Mouse (Mus musculus) midbrain, embryonic 12.5 days (tissue): Measurements from ENCODE around the gene Wdr27. TPM values are rescaled to one million over a fixed set of nuclear protein-coding genes. Genes with fewer than 3 reads are reported as not detected.
"Not testable (repeated sequence)": the region's sequence is repeated elsewhere in the genome, so short reads cannot be mapped to it uniquely, and the experiment has no call there.

Experiments used
- ATAC-seq: fragments of 200-750 bp; cut with Nextera tagmentation; 2 replicates; pipeline ENCODE4 v1.8.0; 2017; ENCODE audit warnings: low read depth, moderate TSS enrichment, moderate library complexity; ENCODE audit not compliant: low FRiP score
- H3K27ac ChIP-seq: fragments of 300-500 bp; sonication (generic); replicated peaks from 2 replicates; pipeline ENCODE4 v1.5.1; 2016; ENCODE audit warnings: mild to moderate bottlenecking
- H3K27me3 ChIP-seq: fragments of 300-500 bp; sonication (generic); 2 replicates; pipeline ENCODE4 v1.6.1; 2016; ENCODE audit warnings: mild to moderate bottlenecking
- H3K36me3 ChIP-seq: fragments of 300-500 bp; sonication (generic); 2 replicates; pipeline ENCODE4 v1.6.1; 2016
- H3K4me1 ChIP-seq: fragments of 300-500 bp; sonication (generic); 2 replicates; pipeline ENCODE4 v1.6.1; 2016
- H3K4me2 ChIP-seq: fragments of 300-500 bp; sonication (generic); replicated peaks from 2 replicates; pipeline ENCODE4 v1.6.1; 2016; ENCODE audit warnings: mild to moderate bottlenecking, moderate library complexity
- H3K4me3 ChIP-seq: fragments of 300-500 bp; sonication (generic); 2 replicates; pipeline ENCODE4 v1.5.1; 2016; ENCODE audit warnings: mild to moderate bottlenecking
- H3K9ac ChIP-seq: fragments of 300-500 bp; sonication (generic); replicated peaks from 2 replicates; pipeline ENCODE4 v1.6.1; 2016; ENCODE audit warnings: mild to moderate bottlenecking, moderate library complexity
- H3K9me3 ChIP-seq: fragments of 300-500 bp; sonication (generic); 2 replicates; pipeline ENCODE4 v1.6.1; 2016; ENCODE audit warnings: mild to moderate bottlenecking
- WGBS: fragments of 180-500 bp; shearing (Covaris S2); methylation state at CpG from one replicate; pipeline ENCODE4 v1.1.7; 2016; 5-methylcytosine and 5-hydroxymethylcytosine counted together
- polyA plus RNA-seq: library from polyadenylated mRNA; unstranded; fragments of >200 nt; fragmentation: Nextera tagmentation; extraction: Ambion mirVana; gene quantifications from 2 replicates; pipeline ENCODE4 v1.2.1, GENCODE M21; 2016

Gene Wdr27
- 4.7 and 7.1 TPM in 2 replicates for polyA plus RNA-seq

DNA sequence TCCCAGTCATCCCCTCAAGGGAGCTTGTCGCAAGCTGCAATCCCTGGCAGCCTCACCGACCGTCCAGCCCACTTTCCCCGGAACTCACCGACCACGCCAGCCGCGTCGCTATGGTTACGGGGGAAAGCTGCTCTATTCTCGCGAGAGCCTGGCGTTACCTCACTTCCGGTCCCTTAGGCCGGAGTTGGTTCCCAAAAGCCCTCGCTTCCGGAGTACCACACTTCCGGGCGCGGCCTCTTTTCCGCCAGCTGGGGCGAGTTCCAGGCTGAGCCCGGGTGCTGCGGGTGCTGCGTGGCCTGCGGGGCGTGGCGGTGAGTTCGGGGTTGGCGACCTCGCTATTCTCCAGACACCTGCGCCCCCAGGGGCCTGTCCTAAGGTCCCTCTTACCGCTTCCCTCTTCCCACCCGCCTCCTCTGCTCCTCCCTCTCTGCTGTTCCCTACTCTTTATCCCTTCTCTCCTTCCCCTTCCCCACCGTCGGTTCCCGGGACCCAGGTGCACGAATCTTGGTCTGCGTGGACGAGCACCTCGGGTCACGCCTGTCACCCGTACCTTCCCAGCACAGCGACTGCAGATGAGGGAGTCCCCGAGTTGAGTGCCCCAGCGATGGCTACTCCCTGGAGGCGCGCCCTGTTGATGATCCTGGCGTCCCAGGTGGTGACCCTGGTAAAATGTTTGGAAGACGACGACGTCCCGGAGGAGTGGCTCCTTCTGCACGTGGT is at the start of gene Wdr27, which contains the start of gene 1600012H06Rik:
Wdr27 (minus strand) TSS at position 150 of the 720 bp plus-strand sequence.
1600012H06Rik (plus strand) TSS at position 176 of the 720 bp plus-strand sequence.
- Histone ChIP-seq H3K4me3 (peak within 1 kb of the TSS; percentile 77), H3K27me3 (no peaks in the 10 kb centered on the region), H3K9ac (peak within 1 kb of the TSS; percentile 90), H3K4me1 (peaks cover 19% of the 10 kb centered on the region), H3K9me3 (no peaks in the 10 kb centered on the region), H3K4me2 (peak within 1 kb of the TSS; percentile 92), H3K27ac (peak within 1 kb of the TSS; percentile 69), H3K36me3 (peaks cover 4% of the 10 kb centered on the region; the same call in 1 of the 2 replicates)
- ATAC-seq, result peak; percentile 98
- 0% methylated on average over 54 of the region's 54 CpGs for WGBS

GRCm38 (mm10) chr17:14992522-14993138 is 49.7 kb upstream of the Wdr27 start:
- H3K4me3 ChIP-seq, H3K4me2 ChIP-seq, H3K9ac ChIP-seq, H3K9me3 ChIP-seq, H3K36me3 ChIP-seq, H3K27me3 ChIP-seq, H3K27ac ChIP-seq, H3K4me1 ChIP-seq, ATAC-seq: not testable (repeated sequence)
- no CpG with 5 or more reads among the region's 98 CpGs for WGBS

DNA sequence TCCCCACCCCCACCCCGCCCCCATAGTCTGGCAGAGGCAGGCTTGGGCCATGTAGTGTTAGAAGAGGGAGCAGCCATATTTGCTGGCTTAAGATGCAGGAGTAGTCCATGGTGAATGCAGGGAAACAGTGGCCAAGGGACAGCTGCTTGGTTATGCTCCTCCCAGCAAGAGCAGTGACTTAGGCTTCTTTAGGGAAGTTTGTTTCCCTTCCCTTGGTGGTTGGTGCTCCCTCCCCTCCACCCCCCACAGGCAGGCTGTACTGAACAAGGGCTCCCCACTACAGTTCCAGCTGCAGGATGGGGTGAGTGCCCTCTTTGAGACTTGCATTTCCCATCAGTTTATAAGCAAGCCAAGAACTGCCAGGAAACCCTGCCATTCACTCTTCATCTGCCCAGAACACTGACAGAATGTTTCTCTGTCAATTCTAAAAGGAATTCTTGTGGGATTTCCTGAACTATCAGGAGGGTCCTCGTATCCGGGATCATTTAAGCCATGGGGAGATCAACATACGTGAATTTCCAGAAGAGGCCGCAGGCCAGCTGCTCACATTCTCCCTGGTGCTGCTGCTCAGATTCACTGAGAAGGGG is 47.3 kb upstream of the Wdr27 start:
- H3K36me3 ChIP-seq, H3K4me3 ChIP-seq, H3K4me1 ChIP-seq, ATAC-seq, H3K9ac ChIP-seq, H3K27me3 ChIP-seq, H3K4me2 ChIP-seq, H3K27ac ChIP-seq, H3K9me3 ChIP-seq: not testable (repeated sequence)
- WGBS, result 74% methylated on average over 4 of the region's 5 CpGs

- H3K4me3 ChIP-seq, result 0 out of 2 replicates have a peak within 1 kb of the TSS, but pooled peaks have one; percentile 19
- not testable (repeated sequence) for H3K36me3 ChIP-seq, H3K4me1 ChIP-seq, H3K9ac ChIP-seq, H3K9me3 ChIP-seq, H3K27me3 ChIP-seq, H3K27ac ChIP-seq
- ATAC-seq, result peak; percentile 98
- WGBS, result no CpG with 5 or more reads among the region's 60 CpGs
- H3K4me2 ChIP-seq, result peak within 1 kb of the TSS; percentile 32; the same call in 1 of the 2 replicates
Observed at GRCm38 (mm10) chr17:14978362-14979038, 35.5 kb upstream of the Wdr27 start, which contains the start of the genes 9030025P20Rik and Gm3417. Gene 9030025P20Rik (plus strand): TSS chr17:14978468. Gene Gm3417 (minus strand): TSS chr17:14978790.

DNA sequence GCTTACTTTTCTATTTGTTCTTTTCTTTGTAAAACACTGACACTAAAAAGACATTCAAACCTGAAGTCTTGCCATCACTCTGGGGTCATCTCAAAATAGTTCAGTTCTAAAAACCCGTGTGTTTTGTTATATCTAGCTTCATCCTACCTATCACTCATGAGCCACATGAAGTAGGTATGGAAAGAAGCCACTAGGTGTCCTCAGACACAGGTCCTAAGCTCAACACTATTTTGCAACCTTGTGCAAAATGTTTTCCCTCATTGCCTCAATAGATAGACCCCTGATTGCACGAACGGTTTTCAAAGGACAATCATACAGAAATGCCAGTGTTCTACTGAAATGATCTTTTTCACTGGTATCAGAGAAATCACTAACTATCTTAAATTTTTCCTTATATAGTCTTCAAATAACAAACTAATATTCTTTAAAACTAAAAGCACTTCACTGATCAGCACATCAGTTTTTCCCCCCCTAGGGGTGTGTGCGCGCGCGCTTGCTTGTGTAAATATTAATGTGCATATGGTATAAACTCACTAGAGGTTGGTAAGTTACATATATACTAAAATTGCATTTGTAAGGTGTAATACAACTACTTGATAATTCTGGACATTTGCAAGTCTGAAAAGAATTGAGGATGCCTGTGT is 34.9 kb upstream of the Wdr27 start:
- H3K9me3 ChIP-seq, result not testable (repeated sequence)
- 0 out of 2 replicates have a peak overlapping the region, but pooled peaks have one; percentile 19 for H3K4me3 ChIP-seq

DNA sequence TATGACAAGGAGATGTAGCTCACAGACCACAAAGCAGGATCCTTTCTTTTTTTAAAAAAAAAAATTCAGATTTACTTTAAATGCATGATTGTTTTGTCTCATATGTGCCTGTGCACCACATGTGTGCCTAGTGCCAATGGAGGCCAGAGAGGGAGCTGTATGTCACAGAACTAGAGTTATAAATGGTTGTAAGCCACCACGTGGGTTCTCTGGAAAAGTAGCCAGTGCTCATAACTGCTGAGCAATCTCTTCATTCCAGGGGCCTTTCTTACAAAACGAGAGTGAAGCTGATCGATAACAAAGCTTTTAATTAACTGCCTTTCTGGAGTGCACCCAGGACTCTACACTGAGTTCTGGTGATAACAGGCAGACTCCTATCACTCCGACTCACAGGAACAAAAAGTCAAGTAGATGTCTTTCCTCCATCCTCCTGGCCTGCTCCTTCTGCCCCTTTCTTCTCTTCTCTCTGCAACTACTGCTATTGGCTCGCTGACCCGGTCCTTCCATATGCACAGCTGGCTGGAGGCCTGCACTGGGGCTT is 25.5 kb upstream of the Wdr27 start:
- no CpG with 5 or more reads among the region's 6 CpGs for WGBS
- ATAC-seq, result not testable (repeated sequence)

More for the DNA sequence above, 34.9 kb upstream of the Wdr27 start:
- not testable (repeated sequence) for H3K4me1 ChIP-seq, H3K27ac ChIP-seq, H3K27me3 ChIP-seq, H3K36me3 ChIP-seq, H3K9ac ChIP-seq
- peak overlapping the region; percentile 32; the same call in 1 of the 2 replicates for H3K4me2 ChIP-seq
- ATAC-seq, result 0 out of 2 replicates have a peak, but pooled peaks have one; percentile 3
- 2% methylated on average over 4 of the region's 7 CpGs for WGBS

DNA sequence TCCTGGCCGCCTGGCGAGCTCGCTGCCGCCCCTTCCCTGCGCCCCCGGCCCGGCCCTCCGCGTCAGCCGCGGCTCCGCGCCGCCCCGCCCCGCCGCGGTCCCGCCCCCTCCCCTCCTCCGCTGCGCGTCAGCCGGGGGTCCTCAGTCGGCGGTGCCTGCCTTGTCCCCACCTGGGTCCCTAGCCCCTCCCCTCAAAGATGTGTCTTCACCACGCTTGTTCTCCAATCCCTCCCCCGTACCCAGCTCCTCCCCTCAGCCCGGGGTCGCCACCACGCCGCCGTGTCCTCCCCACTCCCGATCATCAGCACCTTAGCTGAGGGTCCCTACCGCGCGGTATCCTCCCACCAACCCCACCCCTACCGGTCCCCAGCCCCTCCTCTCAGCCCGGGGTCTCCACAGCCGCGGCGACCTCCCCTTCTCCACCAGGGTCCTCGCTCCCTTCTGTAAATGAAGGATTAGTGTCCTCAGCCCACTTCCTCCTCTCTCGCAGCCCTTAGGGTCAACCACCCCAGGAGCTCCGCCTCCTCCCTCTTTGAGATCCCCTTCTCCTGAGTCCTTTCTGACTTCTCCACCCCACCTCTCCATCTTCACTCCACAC is 18.7 kb upstream of the Wdr27 start:
- not testable (repeated sequence) for H3K9me3 ChIP-seq, H3K4me2 ChIP-seq, H3K4me3 ChIP-seq, H3K27me3 ChIP-seq, H3K9ac ChIP-seq, H3K27ac ChIP-seq, H3K36me3 ChIP-seq, H3K4me1 ChIP-seq
- WGBS, result no CpG with 5 or more reads among the region's 44 CpGs
- peak; percentile 96 for ATAC-seq

More for the DNA sequence above, 25.5 kb upstream of the Wdr27 start:
- H3K36me3 ChIP-seq, H3K4me3 ChIP-seq, H3K9me3 ChIP-seq, H3K27ac ChIP-seq, H3K27me3 ChIP-seq, H3K9ac ChIP-seq, H3K4me2 ChIP-seq, H3K4me1 ChIP-seq: not testable (repeated sequence)

DNA sequence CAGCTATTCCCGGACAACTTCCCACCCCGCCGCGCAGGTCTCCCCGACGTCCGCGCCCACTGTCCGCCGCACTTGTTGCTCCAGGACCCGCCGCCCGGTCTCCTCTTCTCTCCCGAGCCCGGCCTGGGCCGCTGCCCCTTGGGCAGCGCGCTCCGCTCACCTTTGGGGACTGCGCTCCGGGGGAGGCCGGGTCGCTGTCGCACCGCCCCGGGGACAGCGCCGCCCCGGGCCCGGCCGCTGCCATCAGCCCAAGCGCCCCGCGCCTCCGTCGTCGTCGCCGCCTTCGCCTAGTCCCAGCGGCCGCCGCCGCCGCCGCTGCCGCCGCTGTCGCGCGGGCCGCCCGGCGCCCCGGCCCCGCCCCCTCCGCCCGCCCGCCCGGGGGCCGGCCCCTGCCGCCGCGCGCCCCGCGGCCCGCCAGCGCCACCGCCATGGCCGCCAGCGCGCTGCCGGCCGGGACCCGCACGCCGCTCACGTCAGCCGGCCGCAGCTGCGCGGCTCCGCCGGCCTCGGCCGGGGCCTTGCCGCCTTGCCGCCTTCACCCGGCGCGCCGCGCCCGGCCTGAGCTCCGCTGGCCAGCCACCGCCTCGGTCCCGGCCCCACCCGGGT is 18.1 kb upstream of the Wdr27 start, which contains the start of gene Phf10:
Phf10 (minus strand) TSS at position 323 of the 606 bp plus-strand sequence.
- H3K27ac ChIP-seq, result peak within 1 kb of the TSS; percentile 61; the same call in 1 of the 2 replicates
- peak within 1 kb of the TSS; percentile 80 for H3K9ac ChIP-seq
- peak within 1 kb of the TSS; percentile 95 for H3K4me2 ChIP-seq
- peak; percentile 86 for ATAC-seq
- under 1% methylated on average over 33 of the region's 100 CpGs for WGBS
- H3K36me3 ChIP-seq, H3K9me3 ChIP-seq, H3K4me1 ChIP-seq, H3K27me3 ChIP-seq: not testable (repeated sequence)
- H3K4me3 ChIP-seq, result peak within 1 kb of the TSS; percentile 78

DNA sequence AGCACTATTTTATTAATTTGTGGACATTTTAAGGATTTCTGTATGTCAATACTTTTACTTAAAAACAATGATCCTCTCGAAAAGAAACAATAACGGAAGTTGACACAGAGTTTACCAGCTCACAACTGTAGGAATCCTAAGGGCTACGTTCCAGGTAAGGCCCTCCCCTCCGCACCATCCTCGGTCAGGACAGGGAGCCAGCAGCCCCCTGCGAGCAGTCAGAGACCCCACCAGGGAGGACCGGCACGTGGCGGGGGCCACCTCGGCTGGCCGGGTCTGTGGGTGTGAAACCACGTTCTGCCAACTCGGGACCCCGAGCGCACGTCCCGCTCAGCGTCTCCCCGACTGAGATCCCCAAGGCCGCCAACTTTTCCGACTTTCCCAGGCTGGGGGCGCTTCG is 17.6 kb upstream of the Wdr27 start:
- Histone ChIP-seq H3K9me3 (no peaks in the 10 kb centered on the region), H3K4me1 (peaks cover 8% of the 10 kb centered on the region), H3K9ac (peak overlapping the region; percentile 80), H3K4me3 (peak overlapping the region; percentile 78), H3K27me3 (no peaks in the 10 kb centered on the region), H3K27ac (no peak overlapping the region), H3K36me3 (no peaks in the 10 kb centered on the region), H3K4me2 (peak overlapping the region; percentile 95)
- ATAC-seq, result peak; percentile 13
- WGBS, result 2% methylated on average over 21 of the region's 23 CpGs

DNA sequence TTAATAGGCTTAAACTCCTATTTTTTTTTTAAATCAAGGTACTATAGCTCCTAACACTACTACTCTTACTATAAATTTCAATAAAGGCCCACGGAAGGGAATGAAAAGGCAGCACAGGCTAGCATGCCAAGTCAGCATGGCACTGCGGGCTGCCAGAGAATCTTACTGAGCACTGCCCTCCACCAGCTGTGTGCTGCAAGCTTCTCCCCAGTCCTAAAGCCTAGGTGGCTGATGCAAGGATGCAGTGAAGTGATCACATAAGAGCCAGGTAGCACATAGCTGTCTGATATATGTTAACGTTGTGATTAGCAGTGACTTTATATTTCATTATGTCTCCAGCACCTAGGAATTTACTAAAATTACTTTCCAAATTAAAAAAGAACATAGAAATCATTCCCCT is 17.0 kb upstream of the Wdr27 start:
- Histone ChIP-seq H3K9ac (no peak overlapping the region), H3K27ac (no peak overlapping the region), H3K4me3 (peak overlapping the region; percentile 30), H3K4me1 (peaks cover 8% of the 10 kb centered on the region), H3K9me3 (no peaks in the 10 kb centered on the region), H3K4me2 (peak overlapping the region; percentile 49), H3K27me3 (no peaks in the 10 kb centered on the region), H3K36me3 (no peaks in the 10 kb centered on the region)
- WGBS, result 33% methylated on average over 3 of the region's 3 CpGs
- ATAC-seq, result no peak
